Mouse (Mus musculus) embryonic facial prominence, embryonic 14.5 days (tissue): ENCODE data around the gene Ddx43. TPM values are rescaled to one million over a fixed set of nuclear protein-coding genes. Genes with fewer than 3 reads are reported as not detected.

Source experiments
- ATAC-seq: fragments of 200-750 bp; cut with Nextera tagmentation; 2 replicates; pipeline ENCODE4 v1.8.0; 2017; ENCODE audit warnings: low read depth, moderate number of reproducible peaks, moderate TSS enrichment
- DNase-seq: peaks from one replicate; pipeline ENCODE4 v3.0.0-alpha.2; 2015; ENCODE audit warnings: low spot score
- H3K27ac ChIP-seq: fragments of 300-500 bp; sonication (generic); replicated peaks from 2 replicates; pipeline ENCODE4 v1.5.1; 2014; ENCODE audit warnings: low read depth, mild to moderate bottlenecking, low read length, moderate library complexity
- H3K27me3 ChIP-seq: fragments of 300-500 bp; sonication (generic); replicated peaks from 2 replicates; pipeline ENCODE4 v1.6.1; 2014; ENCODE audit warnings: low read length; ENCODE audit not compliant: control insufficient read depth, insufficient read depth
- H3K36me3 ChIP-seq: fragments of 300-500 bp; sonication (generic); 2 replicates; pipeline ENCODE4 v1.6.1; 2014; ENCODE audit warnings: low read length, mixed read lengths; ENCODE audit not compliant: control insufficient read depth, insufficient read depth
- H3K4me1 ChIP-seq: fragments of 300-500 bp; sonication (generic); 2 replicates; pipeline ENCODE4 v1.6.1; 2014; ENCODE audit warnings: antibody characterized with exemption, low read length; ENCODE audit not compliant: control insufficient read depth, insufficient read depth
- H3K4me2 ChIP-seq: fragments of 300-500 bp; sonication (generic); 2 replicates; pipeline ENCODE4 v1.6.1; 2014; ENCODE audit warnings: low read depth, mild to moderate bottlenecking, low read length, moderate library complexity, mixed read lengths
- H3K4me3 ChIP-seq: fragments of 300-500 bp; sonication (generic); 2 replicates; pipeline ENCODE4 v1.5.1; 2014; ENCODE audit warnings: low read depth, mild to moderate bottlenecking, low read length
- H3K9ac ChIP-seq: fragments of 300-500 bp; sonication (generic); 2 replicates; pipeline ENCODE4 v1.6.1; 2014; ENCODE audit warnings: low read depth, mild to moderate bottlenecking, low read length, moderate library complexity, mixed read lengths
- H3K9me3 ChIP-seq: fragments of 300-500 bp; sonication (generic); 2 replicates; pipeline ENCODE4 v1.6.1; 2016; ENCODE audit warnings: low read length; ENCODE audit not compliant: control insufficient read depth
- WGBS: fragments of 180-500 bp; shearing (Covaris S2); extraction: QIAGEN DNeasy Blood & Tissue Kit; methylation state at CpG from one replicate; pipeline ENCODE4 v1.1.7; 2014; 5-methylcytosine and 5-hydroxymethylcytosine counted together
- polyA plus RNA-seq: library from polyadenylated mRNA; unstranded; fragments of >200 nt; fragmentation: Nextera tagmentation; extraction: Ambion mirVana; gene quantifications from 2 replicates; pipeline ENCODE4 v1.2.1, GENCODE M21; 2014

The Ddx43 gene
- polyA plus RNA-seq, 1 experiment from 2014 or later: 0.32 TPM

DNA sequence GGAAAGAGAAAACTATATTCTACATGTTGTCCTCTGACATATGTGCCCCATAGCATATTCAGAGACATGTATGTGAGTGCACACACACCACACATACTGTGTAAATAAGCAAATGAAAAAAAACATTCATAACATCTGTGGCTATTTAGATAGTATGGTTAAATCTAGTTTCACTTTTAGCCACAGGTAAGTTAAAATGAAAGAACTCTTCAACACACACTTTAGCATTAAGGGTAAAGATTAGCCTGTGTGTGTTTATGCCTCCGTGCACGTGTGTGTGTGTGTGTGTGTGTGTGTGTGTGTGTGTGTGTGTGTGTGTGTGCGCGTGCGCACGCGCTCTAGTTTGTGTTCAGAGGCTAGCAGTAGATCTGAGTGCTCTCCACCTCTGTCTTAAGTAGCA, 6.0 kb downstream of the Ddx43 start:
- H3K9ac ChIP-seq: no peak overlapping the region
- H3K4me1 ChIP-seq: no peaks in the 10 kb centered on the region
- DNase-seq: no peak
- WGBS: 86% methylated on average over 7 of the region's 7 CpGs
- no peaks in the 10 kb centered on the region for H3K9me3 ChIP-seq
- no peaks in the 10 kb centered on the region for H3K36me3 ChIP-seq
- no peak overlapping the region for H3K4me3 ChIP-seq
- no peak for ATAC-seq
- peaks cover 21% of the 10 kb centered on the region for H3K27me3 ChIP-seq
- H3K27ac ChIP-seq: no peak overlapping the region
- H3K4me2 ChIP-seq: no peak overlapping the region

GRCm38 (mm10) chr9:78427362-78427781, 31.8 kb downstream of the Ddx43 start:
- peak overlapping the region; percentile 63 for H3K4me2 ChIP-seq
- peak overlapping the region; percentile 56 for H3K9ac ChIP-seq
- no peaks in the 10 kb centered on the region for H3K27me3 ChIP-seq
- no peaks in the 10 kb centered on the region for H3K9me3 ChIP-seq
- H3K27ac ChIP-seq: no peak overlapping the region
- no peaks in the 10 kb centered on the region for H3K36me3 ChIP-seq
- ATAC-seq (no peak), DNase-seq (no peak)
- 28% methylated on average over 22 of the region's 27 CpGs for WGBS
- no peaks in the 10 kb centered on the region for H3K4me1 ChIP-seq
- H3K4me3 ChIP-seq: peak overlapping the region; percentile 36

- ATAC-seq (no peak), DNase-seq (no peak)
- Histone ChIP-seq H3K27me3 (no peaks in the 10 kb centered on the region), H3K27ac (no peak overlapping the region), H3K9me3 (no peaks in the 10 kb centered on the region), H3K4me1 (no peaks in the 10 kb centered on the region), H3K9ac (no peak overlapping the region), H3K36me3 (no peaks in the 10 kb centered on the region), H3K4me2 (no peak overlapping the region), H3K4me3 (no peak overlapping the region)
- 75% methylated on average over 6 of the region's 6 CpGs for WGBS
Observed at GRCm38 (mm10) chr9:78428185-78428584, 32.6 kb downstream of the Ddx43 start.

DNA sequence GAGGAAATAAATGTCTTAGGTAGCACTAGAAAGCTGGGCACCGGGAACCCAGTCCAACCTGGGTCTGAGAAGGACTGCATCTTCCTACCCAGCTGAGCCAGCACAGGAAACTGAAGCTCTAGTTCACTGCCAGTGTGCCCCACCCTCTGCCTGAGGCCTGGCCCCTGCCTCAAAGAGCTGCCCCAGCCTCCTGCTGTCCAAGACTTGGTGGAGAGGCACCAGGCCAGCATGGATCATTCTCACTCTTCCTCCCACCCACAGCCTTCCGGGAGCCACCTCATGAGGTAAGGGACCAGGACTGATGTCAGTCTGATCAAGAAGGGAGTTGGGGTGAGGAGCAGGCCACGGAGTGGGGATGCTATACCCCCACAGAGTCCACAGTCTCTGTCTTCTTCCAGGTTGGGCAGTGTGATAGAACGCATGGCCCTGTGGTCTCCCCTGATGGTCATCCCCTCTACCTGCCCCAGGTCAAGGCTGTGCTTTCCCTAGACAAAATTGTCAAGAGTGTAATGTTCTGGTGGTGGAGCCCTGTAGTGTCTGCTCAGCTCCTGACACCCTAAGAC, 33.4 kb downstream of the Ddx43 start:
- no peak for DNase-seq
- Histone ChIP-seq H3K9me3 (no peaks in the 10 kb centered on the region), H3K4me2 (no peak overlapping the region), H3K4me1 (no peaks in the 10 kb centered on the region), H3K9ac (no peak overlapping the region), H3K36me3 (no peaks in the 10 kb centered on the region), H3K4me3 (no peak overlapping the region), H3K27ac (no peak overlapping the region), H3K27me3 (no peaks in the 10 kb centered on the region)
- no peak for ATAC-seq
- WGBS: 87% methylated on average over 4 of the region's 4 CpGs

GRCm38 (mm10) chr9:78429551-78429950, 34.0 kb downstream of the Ddx43 start:
- H3K4me2 ChIP-seq: no peak overlapping the region
- H3K9ac ChIP-seq: no peak overlapping the region
- no peak overlapping the region for H3K4me3 ChIP-seq
- no peaks in the 10 kb centered on the region for H3K36me3 ChIP-seq
- H3K27ac ChIP-seq: no peak overlapping the region
- no peaks in the 10 kb centered on the region for H3K4me1 ChIP-seq
- ATAC-seq (no peak), DNase-seq (no peak)
- H3K9me3 ChIP-seq: no peaks in the 10 kb centered on the region
- 63% methylated on average over 2 of the region's 2 CpGs for WGBS
- H3K27me3 ChIP-seq: no peaks in the 10 kb centered on the region

GRCm38 (mm10) chr9:78430486-78430885, 34.9 kb downstream of the Ddx43 start:
- no peak overlapping the region for H3K9ac ChIP-seq
- WGBS: 71% methylated on average over 6 of the region's 6 CpGs

GRCm38 (mm10) chr9:78432471-78432870, 36.9 kb downstream of the Ddx43 start:
- Histone ChIP-seq H3K36me3 (no peaks in the 10 kb centered on the region), H3K27me3 (no peaks in the 10 kb centered on the region), H3K4me2 (no peak overlapping the region), H3K9me3 (no peaks in the 10 kb centered on the region), H3K27ac (no peak overlapping the region), H3K9ac (no peak overlapping the region), H3K4me3 (no peak overlapping the region), H3K4me1 (no peaks in the 10 kb centered on the region)
- DNase-seq (no peak), ATAC-seq (no peak)
- 84% methylated on average over 5 of the region's 5 CpGs for WGBS

More at GRCm38 (mm10) chr9:78430486-78430885, 34.9 kb downstream of the Ddx43 start:
- H3K4me3 ChIP-seq: no peak overlapping the region
- H3K27me3 ChIP-seq: no peaks in the 10 kb centered on the region
- no peak for DNase-seq
- no peak overlapping the region for H3K27ac ChIP-seq
- H3K4me1 ChIP-seq: no peaks in the 10 kb centered on the region
- no peaks in the 10 kb centered on the region for H3K36me3 ChIP-seq
- no peak for ATAC-seq
- no peak overlapping the region for H3K4me2 ChIP-seq
- no peaks in the 10 kb centered on the region for H3K9me3 ChIP-seq

DNA sequence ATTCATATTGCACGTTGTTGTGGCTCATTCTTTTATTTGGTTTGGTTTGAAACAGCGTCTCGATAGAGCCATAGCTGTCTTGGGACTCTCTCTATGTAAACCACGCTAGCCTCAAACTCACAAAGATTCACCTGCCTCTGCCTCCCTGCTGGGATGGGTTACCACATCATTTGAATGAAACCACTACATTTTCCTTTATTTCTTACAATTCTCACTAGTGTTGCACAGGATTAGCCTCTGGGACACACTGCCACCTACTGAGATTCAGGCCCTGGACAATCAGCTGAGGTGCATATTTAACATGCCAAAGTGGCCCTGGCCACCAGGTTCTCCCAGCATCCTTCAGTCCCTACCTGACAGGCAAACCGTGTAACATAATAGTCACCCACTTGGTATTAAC, 43.8 kb downstream of the Ddx43 start:
- Histone ChIP-seq H3K27me3 (peaks cover 49% of the 10 kb centered on the region), H3K9me3 (no peaks in the 10 kb centered on the region)
- 66% methylated on average over 5 of the region's 5 CpGs for WGBS

DNA sequence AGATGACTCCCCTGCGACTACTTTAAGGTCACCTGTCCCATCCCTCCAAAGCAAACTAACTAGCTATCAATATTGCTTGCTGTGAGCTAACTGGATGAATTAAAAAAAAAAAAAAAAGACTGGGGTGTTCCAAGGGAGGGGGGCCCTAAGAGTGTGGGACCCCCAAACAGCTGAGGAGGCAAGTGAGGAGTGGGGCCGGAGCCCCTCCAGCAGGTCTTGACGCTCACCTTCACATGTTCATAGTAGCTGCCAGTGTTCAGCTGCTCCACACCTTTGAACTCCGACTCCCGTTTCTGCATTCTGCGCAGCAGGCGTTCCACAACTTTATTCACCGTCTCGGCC, 46.6 kb downstream of the Ddx43 start:
- ATAC-seq (peak; percentile 23; the same call in 1 of the 2 replicates), DNase-seq (peak; percentile 14)
- under 1% methylated on average over 9 of the region's 9 CpGs for WGBS
- Histone ChIP-seq H3K27me3 (peaks cover 70% of the 10 kb centered on the region), H3K4me2 (peak overlapping the region; percentile 86), H3K27ac (no peak overlapping the region), H3K9ac (peak overlapping the region; percentile 68), H3K4me3 (peak overlapping the region; percentile 59), H3K4me1 (peaks cover 6% of the 10 kb centered on the region; the same call in 1 of the 2 replicates), H3K9me3 (no peaks in the 10 kb centered on the region), H3K36me3 (no peaks in the 10 kb centered on the region)

More for the DNA sequence above, 43.8 kb downstream of the Ddx43 start:
- Histone ChIP-seq H3K36me3 (no peaks in the 10 kb centered on the region), H3K4me2 (no peak overlapping the region), H3K27ac (no peak overlapping the region), H3K4me1 (peaks cover 6% of the 10 kb centered on the region; the same call in 1 of the 2 replicates), H3K4me3 (no peak overlapping the region), H3K9ac (no peak overlapping the region)
- no peak for ATAC-seq
- no peak for DNase-seq
